Mouse (Mus musculus): ENCODE measurements around the gene Rreb1.

GRCm38 (mm10) chr13:37843844-37844243 is 65.6 kb downstream of the Rreb1 start:
- no peak for TF ChIP-seq CTCF (IDR thresholded peaks at IDR 0.05; ENCODE audit: control insufficient read depth, insufficient read depth, insufficient read length)
- TF ChIP-seq MAX (IDR thresholded peaks at IDR 0.05) = no peak
- TF ChIP-seq MYOG (IDR thresholded peaks at IDR 0.05; ENCODE audit: control insufficient read depth, extremely low read depth, insufficient read length) = no peak
- TF ChIP-seq USF1 (IDR thresholded peaks at IDR 0.05; ENCODE audit: low read depth) = no peak
- no peak for TF ChIP-seq CEBPB (IDR thresholded peaks at IDR 0.05; ENCODE audit: low read depth)
- TF ChIP-seq MYOD1 (IDR thresholded peaks at IDR 0.05; ENCODE audit: control insufficient read depth, insufficient read length, low read depth) = no peak

All from C2C12 (cell line).